Mouse (Mus musculus): ENCODE measurements around the gene Tcf25. TPM values are rescaled to one million over a fixed set of nuclear protein-coding genes. Genes with fewer than 3 reads are reported as not detected.

The Tcf25 gene
- polyA plus RNA-seq, 1 experiment from 2014 or later, result 144 TPM

GRCm38 (mm10) chr8:123345856-123346255, 27.7 kb upstream of the Tcf25 start:
- H3K27ac ChIP-seq (ENCODE audit: low read length), result no peak overlapping the region
- no peak overlapping the region for H3K4me3 ChIP-seq (ENCODE audit: low read depth, low read length)
- H3K36me3 ChIP-seq (ENCODE audit: insufficient read depth, low read length), result no peaks in the 10 kb centered on the region
- DNase-seq (ENCODE audit: low spot score), result no peak
- TF ChIP-seq EP300 (IDR thresholded peaks at IDR 0.05), result no peak
- TF ChIP-seq CTCF (IDR thresholded peaks at IDR 0.05), result no peak
- 46% methylated on average over 6 of the region's 6 CpGs for WGBS
- ATAC-seq, result no peak
- H3K4me1 ChIP-seq (ENCODE audit: insufficient read depth, low read depth, low read length), result no peaks in the 10 kb centered on the region
- no peak overlapping the region for H3K4me2 ChIP-seq (replicated peaks; ENCODE audit: low read depth, low read length)
- H3K9ac ChIP-seq (replicated peaks; ENCODE audit: low read depth), result no peak overlapping the region
- H3K27me3 ChIP-seq (replicated peaks; ENCODE audit: insufficient read depth, low read length), result no peaks in the 10 kb centered on the region
- H3K9me3 ChIP-seq (ENCODE audit: low read length), result no peaks in the 10 kb centered on the region

GRCm38 (mm10) chr8:123347293-123347692, 26.3 kb upstream of the Tcf25 start:
- H3K27ac ChIP-seq (ENCODE audit: low read length), result no peak overlapping the region
- H3K4me2 ChIP-seq (replicated peaks; ENCODE audit: low read depth, low read length), result no peak overlapping the region
- H3K9ac ChIP-seq (replicated peaks; ENCODE audit: low read depth), result no peak overlapping the region
- H3K9me3 ChIP-seq (ENCODE audit: low read length), result no peaks in the 10 kb centered on the region
- H3K36me3 ChIP-seq (ENCODE audit: insufficient read depth, low read length), result no peaks in the 10 kb centered on the region
- no peak overlapping the region for H3K4me3 ChIP-seq (ENCODE audit: low read depth, low read length)
- 64% methylated on average over 2 of the region's 2 CpGs for WGBS
- no peaks in the 10 kb centered on the region for H3K4me1 ChIP-seq (ENCODE audit: insufficient read depth, low read depth, low read length)
- no peak for TF ChIP-seq EP300 (IDR thresholded peaks at IDR 0.05)
- TF ChIP-seq CTCF (IDR thresholded peaks at IDR 0.05), result no peak
- ATAC-seq (no peak), DNase-seq (ENCODE audit: low spot score) (no peak)
- H3K27me3 ChIP-seq (replicated peaks; ENCODE audit: insufficient read depth, low read length), result no peaks in the 10 kb centered on the region

GRCm38 (mm10) chr8:123348237-123348843, 25.2 kb upstream of the Tcf25 start:
- Histone ChIP-seq H3K4me1 (ENCODE audit: insufficient read depth, low read depth, low read length) (no peaks in the 10 kb centered on the region), H3K9ac (replicated peaks; ENCODE audit: low read depth) (no peak overlapping the region), H3K27me3 (replicated peaks; ENCODE audit: insufficient read depth, low read length) (no peaks in the 10 kb centered on the region), H3K27ac (ENCODE audit: low read length) (no peak overlapping the region), H3K9me3 (ENCODE audit: low read length) (no peaks in the 10 kb centered on the region), H3K4me2 (replicated peaks; ENCODE audit: low read depth, low read length) (no peak overlapping the region), H3K36me3 (ENCODE audit: insufficient read depth, low read length) (no peaks in the 10 kb centered on the region), H3K4me3 (ENCODE audit: low read depth, low read length) (no peak overlapping the region)
- ATAC-seq (peak; percentile 71), DNase-seq (ENCODE audit: low spot score) (peak; percentile 81)
- 27% methylated on average over 9 of the region's 9 CpGs for WGBS
- TF ChIP-seq CTCF (IDR thresholded peaks at IDR 0.05) (no peak), EP300 (IDR thresholded peaks at IDR 0.05) (no peak)

- H3K36me3 ChIP-seq (ENCODE audit: insufficient read depth, low read length), result no peaks in the 10 kb centered on the region
- H3K9ac ChIP-seq (replicated peaks; ENCODE audit: low read depth), result no peak overlapping the region
- no peaks in the 10 kb centered on the region for H3K9me3 ChIP-seq (ENCODE audit: low read length)
- H3K4me1 ChIP-seq (ENCODE audit: insufficient read depth, low read depth, low read length), result no peaks in the 10 kb centered on the region
- ATAC-seq (no peak), DNase-seq (ENCODE audit: low spot score) (no peak)
- WGBS, result 68% methylated on average over 4 of the region's 4 CpGs
- H3K4me2 ChIP-seq (replicated peaks; ENCODE audit: low read depth, low read length), result no peak overlapping the region
- no peak overlapping the region for H3K27ac ChIP-seq (ENCODE audit: low read length)
- no peak overlapping the region for H3K4me3 ChIP-seq (ENCODE audit: low read depth, low read length)
- TF ChIP-seq EP300 (IDR thresholded peaks at IDR 0.05) (no peak), CTCF (IDR thresholded peaks at IDR 0.05) (no peak)
- H3K27me3 ChIP-seq (replicated peaks; ENCODE audit: insufficient read depth, low read length), result no peaks in the 10 kb centered on the region
These were observed 24.5 kb upstream of the Tcf25 start for GRCm38 (mm10) chr8:123349073-123349472.

- 74% methylated on average over 12 of the region's 12 CpGs for WGBS
- Histone ChIP-seq H3K27ac (ENCODE audit: low read length) (no peak overlapping the region), H3K4me2 (replicated peaks; ENCODE audit: low read depth, low read length) (no peak overlapping the region), H3K27me3 (replicated peaks; ENCODE audit: insufficient read depth, low read length) (no peaks in the 10 kb centered on the region), H3K9ac (replicated peaks; ENCODE audit: low read depth) (no peak overlapping the region), H3K4me3 (ENCODE audit: low read depth, low read length) (no peak overlapping the region), H3K4me1 (ENCODE audit: insufficient read depth, low read depth, low read length) (no peaks in the 10 kb centered on the region), H3K36me3 (ENCODE audit: insufficient read depth, low read length) (no peaks in the 10 kb centered on the region), H3K9me3 (ENCODE audit: low read length) (no peaks in the 10 kb centered on the region)
- ATAC-seq (no peak), DNase-seq (ENCODE audit: low spot score) (no peak)
- TF ChIP-seq CTCF (IDR thresholded peaks at IDR 0.05) (no peak), EP300 (IDR thresholded peaks at IDR 0.05) (no peak)
These were observed 21.4 kb upstream of the Tcf25 start for GRCm38 (mm10) chr8:123352118-123352517.

GRCm38 (mm10) chr8:123352786-123353185, 20.8 kb upstream of the Tcf25 start:
- no peaks in the 10 kb centered on the region for H3K9me3 ChIP-seq (ENCODE audit: low read length)
- TF ChIP-seq EP300 (IDR thresholded peaks at IDR 0.05) (no peak), CTCF (IDR thresholded peaks at IDR 0.05) (peak; percentile 83)
- peak; percentile 58 for ATAC-seq
- no peaks in the 10 kb centered on the region for H3K27me3 ChIP-seq (replicated peaks; ENCODE audit: insufficient read depth, low read length)
- H3K4me3 ChIP-seq (ENCODE audit: low read depth, low read length), result no peak overlapping the region
- H3K36me3 ChIP-seq (ENCODE audit: insufficient read depth, low read length), result no peaks in the 10 kb centered on the region
- no peaks in the 10 kb centered on the region for H3K4me1 ChIP-seq (ENCODE audit: insufficient read depth, low read depth, low read length)
- WGBS, result 50% methylated on average over 13 of the region's 13 CpGs
- peak; percentile 72 for DNase-seq (ENCODE audit: low spot score)
- H3K4me2 ChIP-seq (replicated peaks; ENCODE audit: low read depth, low read length), result no peak overlapping the region
- no peak overlapping the region for H3K9ac ChIP-seq (replicated peaks; ENCODE audit: low read depth)
- no peak overlapping the region for H3K27ac ChIP-seq (ENCODE audit: low read length)

- TF ChIP-seq CTCF (IDR thresholded peaks at IDR 0.05), result no peak
- H3K27ac ChIP-seq (ENCODE audit: low read length), result no peak overlapping the region
- H3K4me2 ChIP-seq (replicated peaks; ENCODE audit: low read depth, low read length), result no peak overlapping the region
- no peak overlapping the region for H3K4me3 ChIP-seq (ENCODE audit: low read depth, low read length)
- DNase-seq (ENCODE audit: low spot score), result no peak
- no peak for ATAC-seq
- H3K27me3 ChIP-seq (replicated peaks; ENCODE audit: insufficient read depth, low read length), result no peaks in the 10 kb centered on the region
- WGBS, result 34% methylated on average over 11 of the region's 11 CpGs
- H3K4me1 ChIP-seq (ENCODE audit: insufficient read depth, low read depth, low read length), result no peaks in the 10 kb centered on the region
- no peak overlapping the region for H3K9ac ChIP-seq (replicated peaks; ENCODE audit: low read depth)
- no peaks in the 10 kb centered on the region for H3K36me3 ChIP-seq (ENCODE audit: insufficient read depth, low read length)
- no peaks in the 10 kb centered on the region for H3K9me3 ChIP-seq (ENCODE audit: low read length)
These were observed 20.3 kb upstream of the Tcf25 start for GRCm38 (mm10) chr8:123353216-123353615.
